ENCODE assay signal across 26 mouse cellular contexts in genomic region chr3:88481372-88482040, GRCm38 (mm10). TPM values are rescaled to one million over a fixed set of nuclear protein-coding genes. Genes with fewer than 3 reads are reported as not detected.
DNase-seq lines count a peak whose midpoint lies in the region; ATAC-seq and TF ChIP-seq lines count a peak whose summit lies in the region.
"Had no signal": no experiment of that assay in that cellular context is flagged by ENCODE, and none has a peak within 500 bp of the region (broad histone marks: within the 10 kb centered on the region; RNA-seq: fewer than 3 reads in every experiment).

No protein-coding gene starts in this region.

- H3K36me3 ChIP-seq in forebrain, embryonic 13.5 days (ENCODE audit: poor library complexity, severe bottlenecking), result no peaks in the 10 kb centered on the region; the same call in 1 of the 2 replicates
- H3K36me3 ChIP-seq in forebrain, embryonic 16.5 days (ENCODE audit: control insufficient read depth, insufficient read depth), result no peaks in the 10 kb centered on the region
- peaks cover 37% of the 10 kb centered on the region for H3K36me3 ChIP-seq in stomach, postnatal 0 days (ENCODE audit: control insufficient read depth, insufficient read depth, low read length)
- H3K36me3 ChIP-seq: hindbrain, embryonic 12.5 days had no signal

- intact Hi-C loops in left cerebral cortex, postnatal 4 days (cut with DNase I), result loop anchor here (2.0 kb wide), 1 partner anchor 41 kb away; no protein-coding TSS in a partner anchor

- peak; percentile 30 for DNase-seq in left cerebral cortex, postnatal 4 days
- DNase-seq in left cerebral cortex, adult 18-20 months (ENCODE audit: low spot score in 2 of 2), result no peak
- DNase-seq in right cerebral cortex, adult 18-20 months, result peak; percentile 25
- no peak for DNase-seq in right cerebral cortex, postnatal 14 days
- DNase-seq in stomach, postnatal 0 days (ENCODE audit: low spot score), result peak; percentile 16
- no peak for DNase-seq in layer of hippocampus, adult 9-11 months
- DNase-seq: adrenal gland, adult 2 months; adrenal gland, postnatal 36 days; cerebellum, adult 18-20 months; heart, postnatal 36 days; kidney, adult 2 months; kidney, postnatal 36 days; liver, embryonic 13.5 days; lung, adult 18-20 months; lung, postnatal 14 days; retina, postnatal 1 day; spleen, adult 18-20 months had no signal

- peaks cover 21% of the 10 kb centered on the region for H3K4me1 ChIP-seq in forebrain, embryonic 13.5 days
- H3K4me1 ChIP-seq in forebrain, embryonic 16.5 days (replicated peaks; ENCODE audit: control insufficient read depth, insufficient read depth, low read length), result peaks cover 5% of the 10 kb centered on the region
- H3K4me1 ChIP-seq in stomach, postnatal 0 days (replicated peaks; ENCODE audit: control insufficient read depth, insufficient read depth), result no peaks in the 10 kb centered on the region

- no peak overlapping the region for H3K4me2 ChIP-seq in forebrain, embryonic 13.5 days
- no peak overlapping the region for H3K4me2 ChIP-seq in forebrain, embryonic 16.5 days (ENCODE audit: low read length)
- H3K4me2 ChIP-seq in stomach, postnatal 0 days (replicated peaks; ENCODE audit: low read depth), result no peak overlapping the region
- H3K4me2 ChIP-seq: heart, embryonic 15.5 days; hindbrain, embryonic 12.5 days; intestine, embryonic 15.5 days; liver, embryonic 13.5 days had no signal

- H3K27me3 ChIP-seq in forebrain, embryonic 13.5 days, result peaks cover 45% of the 10 kb centered on the region
- H3K27me3 ChIP-seq in forebrain, embryonic 16.5 days (replicated peaks; ENCODE audit: control insufficient read depth, insufficient read depth, low read length), result peaks cover 23% of the 10 kb centered on the region
- H3K27me3 ChIP-seq in stomach, postnatal 0 days (ENCODE audit: control insufficient read depth, insufficient read depth, low read length), result no peaks in the 10 kb centered on the region

- no peak for ATAC-seq in forebrain, embryonic 13.5 days
- ATAC-seq in forebrain, embryonic 16.5 days, result no peak
- no peak for ATAC-seq in stomach, postnatal 0 days (ENCODE audit: low FRiP score, low TSS enrichment)
- ATAC-seq: activated CD4-positive, CD25-positive, alpha-beta regulatory T cell, adult 4 months; CD4-positive, CD25-positive, alpha-beta regulatory T cell, adult 4 months; hindbrain, postnatal 0 days; intestine, embryonic 15.5 days had no signal

- H3K9ac ChIP-seq in forebrain, embryonic 13.5 days, result peak overlapping the region; percentile 16; the same call in 1 of the 2 replicates
- H3K9ac ChIP-seq in forebrain, embryonic 16.5 days (replicated peaks; ENCODE audit: low read depth, low read length), result no peak overlapping the region
- no peak overlapping the region for H3K9ac ChIP-seq in stomach, postnatal 0 days (ENCODE audit: low read length)
- H3K9ac ChIP-seq: heart, embryonic 15.5 days; intestine, embryonic 15.5 days; liver, embryonic 13.5 days had no signal

- no peak for TF ChIP-seq CTCF in stomach, postnatal 0 days (IDR thresholded peaks at IDR 0.05; ENCODE audit: low read depth)

- no peak overlapping the region for H3K27ac ChIP-seq in forebrain, embryonic 13.5 days
- H3K27ac ChIP-seq in forebrain, embryonic 16.5 days (ENCODE audit: low read length), result no peak overlapping the region
- no peak overlapping the region for H3K27ac ChIP-seq in stomach, postnatal 0 days (replicated peaks)
- H3K27ac ChIP-seq: heart, embryonic 15.5 days; hindbrain, embryonic 12.5 days; hindbrain, postnatal 0 days; intestine, embryonic 15.5 days; layer of hippocampus, adult 2 months; liver, embryonic 13.5 days had no signal

- no peak for TF ChIP-seq EP300 in stomach, postnatal 0 days (optimal IDR thresholded peaks at IDR 0.05)

- H3K4me3 ChIP-seq in forebrain, embryonic 13.5 days, result no peak overlapping the region
- H3K4me3 ChIP-seq in forebrain, embryonic 16.5 days (replicated peaks; ENCODE audit: low read length), result no peak overlapping the region
- H3K4me3 ChIP-seq in stomach, postnatal 0 days (ENCODE audit: low read depth, low read length), result no peak overlapping the region
- H3K4me3 ChIP-seq: heart, embryonic 15.5 days; hindbrain, embryonic 12.5 days; intestine, embryonic 15.5 days; layer of hippocampus, adult 2 months; liver, embryonic 13.5 days had no signal

- H3K9me3 ChIP-seq in forebrain, embryonic 13.5 days (replicated peaks), result no peaks in the 10 kb centered on the region
- no peaks in the 10 kb centered on the region for H3K9me3 ChIP-seq in forebrain, embryonic 16.5 days (ENCODE audit: control insufficient read depth, low read length)
- no peaks in the 10 kb centered on the region for H3K9me3 ChIP-seq in stomach, postnatal 0 days (ENCODE audit: control insufficient read depth, low read length)
- H3K9me3 ChIP-seq: heart, embryonic 15.5 days; hindbrain, embryonic 12.5 days; intestine, embryonic 15.5 days; liver, embryonic 13.5 days had no signal

- WGBS in forebrain, embryonic 13.5 days, result 53% methylated on average over 8 of the region's 8 CpGs
- WGBS in forebrain, embryonic 16.5 days, result 57% methylated on average over 8 of the region's 8 CpGs
- 65% methylated on average over 8 of the region's 8 CpGs for WGBS in stomach, postnatal 0 days

RNA-seq across cellular contexts. Expression of gene Sema4a, which starts 20.5 kb away (rescaled TPM):
- polyA plus RNA-seq in forebrain, embryonic 13.5 days (2015; fragmentation: Nextera tagmentation; extraction: Ambion mirVana), result 13.7 and 16.7 TPM in 2 replicates
- polyA plus RNA-seq in forebrain, embryonic 16.5 days (2015; fragmentation: Nextera tagmentation; extraction: Ambion mirVana), result 16.5 and 25.8 TPM in 2 replicates
- 10 to 100 TPM; 58.1 to 58.4 TPM for total RNA-seq in left cerebral cortex, postnatal 4 days (2021)
- 10 to 100 TPM; 70.4 to 76.5 TPM for total RNA-seq in left cerebral cortex, adult 18-20 months (2021)
- polyA plus RNA-seq in stomach, postnatal 0 days (2015; fragmentation: Nextera tagmentation; extraction: Ambion mirVana), result 27.9 and 32.7 TPM in 2 replicates

RNA-seq across cellular contexts. Expression of gene Lmna, which starts 28.2 kb away (rescaled TPM):
- 12.1 and 15.5 TPM in 2 replicates for polyA plus RNA-seq in forebrain, embryonic 13.5 days (2015; fragmentation: Nextera tagmentation; extraction: Ambion mirVana)
- polyA plus RNA-seq in forebrain, embryonic 16.5 days (2015; fragmentation: Nextera tagmentation; extraction: Ambion mirVana), result 26.9 and 30.9 TPM in 2 replicates
- total RNA-seq in left cerebral cortex, postnatal 4 days (2021), result 10 to 100 TPM; 35.3 to 37.7 TPM
- 10 to 100 TPM; 61.3 to 67.9 TPM for total RNA-seq in left cerebral cortex, adult 18-20 months (2021)
- polyA plus RNA-seq in stomach, postnatal 0 days (2015; fragmentation: Nextera tagmentation; extraction: Ambion mirVana), result 250 and 267 TPM in 2 replicates

RNA-seq across cellular contexts. Expression of gene Mex3a, which starts 50.7 kb away (rescaled TPM):
- polyA plus RNA-seq in forebrain, embryonic 13.5 days (2015; fragmentation: Nextera tagmentation; extraction: Ambion mirVana), result 51.5 and 52.6 TPM in 2 replicates
- 46.1 and 47.8 TPM in 2 replicates for polyA plus RNA-seq in forebrain, embryonic 16.5 days (2015; fragmentation: Nextera tagmentation; extraction: Ambion mirVana)
- 10 to 100 TPM; 80.5 to 87.8 TPM for total RNA-seq in left cerebral cortex, postnatal 4 days (2021)
- 1 to 10 TPM; 2.7 to 3.1 TPM for total RNA-seq in left cerebral cortex, adult 18-20 months (2021)
- polyA plus RNA-seq in stomach, postnatal 0 days (2015; fragmentation: Nextera tagmentation; extraction: Ambion mirVana), result 3.3 and 3.4 TPM in 2 replicates

RNA-seq across cellular contexts. Expression of gene Slc25a44, which starts 56.6 kb away (rescaled TPM):
- polyA plus RNA-seq in forebrain, embryonic 13.5 days (2015; fragmentation: Nextera tagmentation; extraction: Ambion mirVana), result 23.0 and 26.2 TPM in 2 replicates
- polyA plus RNA-seq in forebrain, embryonic 16.5 days (2015; fragmentation: Nextera tagmentation; extraction: Ambion mirVana), result 36.2 and 37.1 TPM in 2 replicates
- 10 to 100 TPM; 43.7 to 47.7 TPM for total RNA-seq in left cerebral cortex, postnatal 4 days (2021)
- total RNA-seq in left cerebral cortex, adult 18-20 months (2021), result 10 to 100 TPM; 77.0 to 78.9 TPM
- 9.7 and 9.8 TPM in 2 replicates for polyA plus RNA-seq in stomach, postnatal 0 days (2015; fragmentation: Nextera tagmentation; extraction: Ambion mirVana)

Comparison
In these comparisons a context has a peak if more than half of its experiments do, and no peak if none do; other contexts are left out.
1. DNase-seq: peak in left cerebral cortex, postnatal 4 days (single experiment), right cerebral cortex, adult 18-20 months (single experiment) and stomach, postnatal 0 days (single experiment); none in left cerebral cortex, adult 18-20 months (0 of 2), right cerebral cortex, postnatal 14 days (single experiment) and layer of hippocampus, adult 9-11 months (single experiment).
2. RNA of gene Mex3a, which starts 50.7 kb away (polyA plus RNA-seq): 51.5 to 52.6 TPM in forebrain, embryonic 13.5 days and 46.1 to 47.8 TPM in forebrain, embryonic 16.5 days; 3.3 to 3.4 TPM in stomach, postnatal 0 days; every median in the first group is over 10 times any median in the second.